Mouse (Mus musculus) adrenal gland, adult 2 months (tissue): ENCODE measurements around the gene Med26. TPM values are rescaled to one million over a fixed set of nuclear protein-coding genes. Genes with fewer than 3 reads are reported as not detected.

Experiments
- DNase-seq: peaks from one replicate; pipeline ENCODE4 v3.0.0; 2021
- microRNA-seq, 2 experiments: library from miRNA; unstranded; fragments of <30 nt; microRNA quantifications; one replicate each; pipeline ENCODE4 v1.2.0; 2021
- polyA plus RNA-seq: library from polyadenylated mRNA; depleted of rRNA; stranded (reverse); fragments of >200 nt; gene quantifications from 2 replicates; pipeline ENCODE4 v1.2.3, GENCODE M21; 2012; rRNA removed
- total RNA-seq, 2 experiments: library from RNA; stranded (reverse); gene quantifications; 2 replicates each; pipeline ENCODE4 v1.2.3; 2021

The Med26 gene
- total and polyA plus RNA-seq, 3 experiments: 8.6 to 17.1 (median 9.5) TPM

GRCm38 (mm10) chr8:72487014-72487413 is 61.1 kb downstream of the Med26 start:
- DNase-seq: no peak

GRCm38 (mm10) chr8:72485456-72486199 is 62.4 kb downstream of the Med26 start:
- DNase-seq: peak; percentile 28

- DNase-seq: peak; percentile 98
Observed at GRCm38 (mm10) chr8:72474826-72475546, 73.1 kb downstream of the Med26 start, which contains the start of gene Cherp. Cherp (minus strand) TSS chr8:72475226.

GRCm38 (mm10) chr8:72470684-72471083 is 77.4 kb downstream of the Med26 start:
- DNase-seq: no peak

- no peak for DNase-seq
Observed at GRCm38 (mm10) chr8:72469984-72470383, 78.1 kb downstream of the Med26 start.

- no peak for DNase-seq
Observed at GRCm38 (mm10) chr8:72469243-72469642, 78.8 kb downstream of the Med26 start.

- DNase-seq: no peak
Observed at GRCm38 (mm10) chr8:72464211-72464610, 83.9 kb downstream of the Med26 start.

GRCm38 (mm10) chr8:72459881-72460533 is 88.1 kb downstream of the Med26 start:
- DNase-seq: no peak

- no peak for DNase-seq
Observed at GRCm38 (mm10) chr8:72458457-72458856, 89.6 kb downstream of the Med26 start.

GRCm38 (mm10) chr8:72457806-72458205 is 90.3 kb downstream of the Med26 start:
- no peak for DNase-seq

- DNase-seq: no peak
Observed at GRCm38 (mm10) chr8:72455317-72455716, 92.8 kb downstream of the Med26 start.

GRCm38 (mm10) chr8:72453904-72454303 is 94.2 kb downstream of the Med26 start:
- DNase-seq: no peak

GRCm38 (mm10) chr8:72451516-72451915 is 96.6 kb downstream of the Med26 start:
- DNase-seq: no peak

- no peak for DNase-seq
Observed at GRCm38 (mm10) chr8:72445071-72445470, 103.0 kb downstream of the Med26 start.

Small RNA genes lying within 50 kb of the gene (microRNA-seq; reads per million reads assigned to microRNA genes)
- gene Gm28019 (0 reads per million in 2 experiments), gene Mir7068 (1.3 to 2.1 reads per million in 2 experiments)

Other genes with a start within 250 kb of the Med26 start
- gene Gm10282, start 243.0 kb downstream of the Med26 start, total RNA-seq: 10 to 100 TPM in 1 of 2 experiments, 1 to 10 TPM in 1; 6.4 to 17.1 TPM
- gene Gm10282, start 243.0 kb downstream of the Med26 start, polyA plus RNA-seq: 0.10 and 0.33 TPM in 2 replicates
- gene Klf2, start 229.2 kb downstream of the Med26 start, total RNA-seq: 10 to 100 TPM; 34.4 to 53.0 TPM
- 94.5 and 128 TPM in 2 replicates for gene Klf2, start 229.2 kb downstream of the Med26 start, polyA plus RNA-seq
- 10 to 100 TPM; 38.2 to 59.8 TPM for gene Eps15l1, start 126.8 kb downstream of the Med26 start, total RNA-seq
- 23.0 and 25.2 TPM in 2 replicates for gene Eps15l1, start 126.8 kb downstream of the Med26 start, polyA plus RNA-seq
- gene Calr3, start 104.4 kb downstream of the Med26 start, total RNA-seq: 1 to 10 TPM; 3.9 TPM
- 0.17 and 0.41 TPM in 2 replicates for gene Calr3, start 104.4 kb downstream of the Med26 start, polyA plus RNA-seq
- 1 to 10 TPM; 9.6 to 10.0 TPM for gene 1700030K09Rik, start 104.4 kb downstream of the Med26 start, total RNA-seq
- 5.9 and 6.1 TPM in 2 replicates for gene 1700030K09Rik, start 104.4 kb downstream of the Med26 start, polyA plus RNA-seq
- gene Cherp, start 73.0 kb downstream of the Med26 start, total RNA-seq: 10 to 100 TPM; 66.3 to 71.0 TPM
- gene Cherp, start 73.0 kb downstream of the Med26 start, polyA plus RNA-seq: 63.8 and 77.3 TPM in 2 replicates
- gene Slc35e1, start 55.7 kb downstream of the Med26 start, total RNA-seq: 10 to 100 TPM; 34.4 to 49.8 TPM
- 69.7 and 80.0 TPM in 2 replicates for gene Slc35e1, start 55.7 kb downstream of the Med26 start, polyA plus RNA-seq
- gene Smim7, start 22.8 kb upstream of the Med26 start, total RNA-seq: 100 to 1,000 TPM; 102 to 142 TPM
- 27.7 and 31.6 TPM in 2 replicates for gene Smim7, start 22.8 kb upstream of the Med26 start, polyA plus RNA-seq
- gene Tmem38a, start 23.8 kb upstream of the Med26 start, total RNA-seq: 1 to 10 TPM; 6.4 to 7.8 TPM
- 10.9 and 13.6 TPM in 2 replicates for gene Tmem38a, start 23.8 kb upstream of the Med26 start, polyA plus RNA-seq
- gene Nwd1, start 98.4 kb upstream of the Med26 start, total RNA-seq: under 1 TPM; 0.14 to 0.28 TPM
- 0.06 and 0.13 TPM in 2 replicates for gene Nwd1, start 98.4 kb upstream of the Med26 start, polyA plus RNA-seq
- gene Sin3b, start 175.0 kb upstream of the Med26 start, total RNA-seq: 100 to 1,000 TPM; 123 to 245 TPM
- 174 and 270 TPM in 2 replicates for gene Sin3b, start 175.0 kb upstream of the Med26 start, polyA plus RNA-seq
- 1 to 10 TPM; 1.1 to 2.1 TPM for gene F2rl3, start 213.6 kb upstream of the Med26 start, total RNA-seq
- gene F2rl3, start 213.6 kb upstream of the Med26 start, polyA plus RNA-seq: 10.2 and 13.4 TPM in 2 replicates